Mouse (Mus musculus) CD4-positive, CD25-positive, alpha-beta regulatory T cell, adult 2 months (primary cell): Measurements from ENCODE around the gene Tmem87a.

ENCODE experiments used
- DNase-seq: peaks from one replicate; pipeline ENCODE4 v3.0.0-alpha.2; 2012; ENCODE audit warnings: low read depth, low spot score

The Tmem87a gene

GRCm38 (mm10) chr2:120366501-120366900 is 37.4 kb downstream of the Tmem87a start:
- no peak for DNase-seq

- DNase-seq, result no peak
Measured at GRCm38 (mm10) chr2:120360425-120360824, 43.5 kb downstream of the Tmem87a start.

- DNase-seq, result peak; percentile 91
Measured at GRCm38 (mm10) chr2:120352682-120353646, 50.9 kb downstream of the Tmem87a start, which contains the start of gene Vps39. Gene Vps39, minus strand, starts transcription at chr2:120353137.

GRCm38 (mm10) chr2:120351321-120351720 is 52.6 kb downstream of the Tmem87a start:
- no peak for DNase-seq

GRCm38 (mm10) chr2:120348120-120348519 is 55.8 kb downstream of the Tmem87a start:
- peak; percentile 25 for DNase-seq

- DNase-seq, result no peak
Measured at GRCm38 (mm10) chr2:120341741-120342140, 62.2 kb downstream of the Tmem87a start.

- DNase-seq, result no peak
Measured at GRCm38 (mm10) chr2:120337886-120338285, 66.0 kb downstream of the Tmem87a start.

- no peak for DNase-seq
Measured at GRCm38 (mm10) chr2:120331575-120331974, 72.3 kb downstream of the Tmem87a start.

GRCm38 (mm10) chr2:120315077-120315476 is 88.8 kb downstream of the Tmem87a start:
- no peak for DNase-seq

- DNase-seq, result no peak
Measured at GRCm38 (mm10) chr2:120314487-120314886, 89.4 kb downstream of the Tmem87a start.

GRCm38 (mm10) chr2:120313976-120314375 is 89.9 kb downstream of the Tmem87a start, which contains the start of gene Pla2g4f:
Gene Pla2g4f, minus strand, starts transcription at chr2:120314165.
- peak; percentile 40 for DNase-seq

- no peak for DNase-seq
Measured at GRCm38 (mm10) chr2:120312276-120312825, 91.6 kb downstream of the Tmem87a start.
